Mouse (Mus musculus): Measurements from ENCODE around the gene Gm20388. TPM values are rescaled to one million over a fixed set of nuclear protein-coding genes. Genes with fewer than 3 reads are reported as not detected.

Gene Gm20388
- total RNA-seq, 2 experiments from 2014 or later: 10.3 to 10.6 TPM

DNA sequence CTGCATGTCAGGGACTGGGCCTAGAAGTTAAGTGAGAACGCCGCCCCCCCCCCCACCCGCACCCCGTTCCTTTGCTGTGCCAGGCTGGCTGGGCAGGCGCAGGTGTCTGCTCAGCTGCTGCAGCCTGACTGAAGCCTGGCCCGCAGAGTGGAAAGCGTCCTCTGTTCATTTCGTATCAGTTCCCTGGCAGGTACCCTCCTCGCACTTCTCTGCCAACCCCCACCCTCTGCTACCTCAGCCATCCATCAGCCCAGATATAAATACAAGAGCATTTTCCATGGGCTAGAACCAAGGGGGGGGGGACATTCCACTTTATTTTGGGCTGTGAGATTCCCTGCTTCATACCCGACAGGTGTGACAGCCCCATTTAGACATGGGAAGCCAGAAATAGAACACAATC is 2541.5 kb downstream of the Gm20388 start:
- no peak for DNase-seq (ENCODE audit: low spot score in 2 of 2)
- intact Hi-C loops (cut with DNase I): no loop called here

DNA sequence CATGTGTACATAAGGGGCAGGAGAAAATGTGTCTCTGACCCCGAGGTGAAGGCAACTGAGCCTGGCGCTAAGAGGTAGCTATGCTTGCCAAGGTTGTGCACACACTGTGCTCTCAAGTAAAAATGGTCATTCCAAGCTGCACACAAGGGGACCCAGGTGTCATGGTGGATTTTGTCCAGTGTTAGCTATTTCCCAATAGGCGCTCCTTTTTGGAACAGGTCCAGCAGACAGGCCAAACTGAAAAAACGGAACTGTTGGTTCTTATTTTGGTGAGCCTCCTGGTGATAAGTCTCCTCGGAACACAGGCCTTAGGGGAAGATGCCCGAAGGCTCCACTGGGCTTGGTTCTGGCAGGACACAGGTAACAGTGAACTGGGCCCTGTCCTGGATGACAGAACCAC is 2543.8 kb downstream of the Gm20388 start:
- no peak for DNase-seq (ENCODE audit: low spot score in 2 of 2)
- intact Hi-C loops (cut with DNase I): no loop called here

DNA sequence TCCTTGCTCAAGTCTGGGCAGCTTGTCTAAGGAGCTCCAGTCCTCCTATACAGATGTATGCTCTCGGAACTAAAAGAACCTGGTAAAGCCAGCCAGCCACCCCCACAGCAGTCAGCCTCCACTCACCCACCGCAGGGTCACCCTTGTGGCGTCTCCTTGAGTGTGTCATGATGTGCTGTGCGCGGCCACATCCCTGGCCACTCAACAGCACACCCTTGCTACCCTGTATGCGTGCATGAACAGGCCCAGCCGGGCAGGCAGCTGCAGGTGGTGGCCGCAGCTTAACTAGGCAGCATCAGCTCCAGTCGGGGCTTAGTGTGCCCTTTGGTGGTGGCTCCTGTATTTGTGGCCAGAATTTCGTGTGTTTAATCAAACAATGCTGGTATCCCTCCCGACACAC is 2546.5 kb downstream of the Gm20388 start:
- intact Hi-C loops (cut with DNase I): no loop called here
- DNase-seq (ENCODE audit: low spot score in 2 of 2): no peak

DNA sequence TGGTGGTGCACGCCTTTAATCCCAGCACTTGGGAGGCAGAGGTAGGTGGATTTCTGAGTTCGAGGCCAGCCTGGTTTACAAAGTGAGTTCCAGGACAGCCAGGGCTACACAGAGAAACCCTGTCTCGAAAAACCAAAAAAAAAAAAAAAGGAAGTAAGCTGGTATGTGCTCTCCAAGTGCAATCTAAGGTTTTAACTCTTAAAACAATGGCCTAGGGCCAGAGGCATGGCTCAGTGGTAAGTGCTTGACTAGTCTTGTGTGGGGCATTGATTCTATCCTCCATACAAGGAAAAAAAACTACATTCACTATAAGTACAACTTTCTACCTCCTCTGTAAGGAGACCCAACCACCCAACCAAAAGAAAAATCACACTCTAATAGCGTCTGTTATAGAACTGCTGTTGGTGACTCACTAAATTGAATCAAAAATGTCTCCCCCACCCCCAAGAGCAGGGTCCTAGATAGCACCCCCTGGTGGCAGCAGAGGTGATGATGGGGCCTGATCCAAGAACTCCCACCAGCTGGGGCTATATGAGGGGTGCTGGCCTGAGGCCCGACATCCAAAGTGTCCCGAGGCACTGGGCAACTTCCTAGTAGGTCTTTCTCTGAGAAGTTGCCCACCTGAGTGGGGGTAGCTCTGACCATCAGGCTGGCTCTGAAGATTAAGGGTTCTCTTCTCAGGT is 2548.7 kb downstream of the Gm20388 start:
- intact Hi-C loops (cut with DNase I): no loop called here
- DNase-seq (ENCODE audit: low spot score in 2 of 2): no peak

DNA sequence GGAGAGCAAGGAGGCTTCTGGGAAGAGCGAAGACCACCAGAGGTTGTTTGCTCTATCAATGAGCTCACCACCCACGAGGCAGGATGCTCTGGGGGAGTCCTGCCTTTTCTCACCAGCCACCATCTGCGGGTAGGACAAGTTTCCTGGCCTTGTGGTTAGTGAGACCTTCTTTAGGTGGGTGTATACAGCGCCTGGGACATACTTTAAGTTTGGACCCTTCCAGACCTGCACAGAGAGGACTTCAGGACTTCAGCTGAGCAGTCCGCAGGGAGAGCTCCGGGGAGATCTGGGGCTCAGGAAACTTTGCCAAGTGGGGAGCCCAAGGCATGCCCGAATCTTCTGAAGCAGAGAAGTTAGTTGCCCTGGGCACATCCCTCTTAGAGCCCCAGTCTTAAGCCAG is 2549.3 kb downstream of the Gm20388 start:
- DNase-seq (ENCODE audit: low spot score in 2 of 2): no peak
- intact Hi-C loops (cut with DNase I): no loop called here

DNA sequence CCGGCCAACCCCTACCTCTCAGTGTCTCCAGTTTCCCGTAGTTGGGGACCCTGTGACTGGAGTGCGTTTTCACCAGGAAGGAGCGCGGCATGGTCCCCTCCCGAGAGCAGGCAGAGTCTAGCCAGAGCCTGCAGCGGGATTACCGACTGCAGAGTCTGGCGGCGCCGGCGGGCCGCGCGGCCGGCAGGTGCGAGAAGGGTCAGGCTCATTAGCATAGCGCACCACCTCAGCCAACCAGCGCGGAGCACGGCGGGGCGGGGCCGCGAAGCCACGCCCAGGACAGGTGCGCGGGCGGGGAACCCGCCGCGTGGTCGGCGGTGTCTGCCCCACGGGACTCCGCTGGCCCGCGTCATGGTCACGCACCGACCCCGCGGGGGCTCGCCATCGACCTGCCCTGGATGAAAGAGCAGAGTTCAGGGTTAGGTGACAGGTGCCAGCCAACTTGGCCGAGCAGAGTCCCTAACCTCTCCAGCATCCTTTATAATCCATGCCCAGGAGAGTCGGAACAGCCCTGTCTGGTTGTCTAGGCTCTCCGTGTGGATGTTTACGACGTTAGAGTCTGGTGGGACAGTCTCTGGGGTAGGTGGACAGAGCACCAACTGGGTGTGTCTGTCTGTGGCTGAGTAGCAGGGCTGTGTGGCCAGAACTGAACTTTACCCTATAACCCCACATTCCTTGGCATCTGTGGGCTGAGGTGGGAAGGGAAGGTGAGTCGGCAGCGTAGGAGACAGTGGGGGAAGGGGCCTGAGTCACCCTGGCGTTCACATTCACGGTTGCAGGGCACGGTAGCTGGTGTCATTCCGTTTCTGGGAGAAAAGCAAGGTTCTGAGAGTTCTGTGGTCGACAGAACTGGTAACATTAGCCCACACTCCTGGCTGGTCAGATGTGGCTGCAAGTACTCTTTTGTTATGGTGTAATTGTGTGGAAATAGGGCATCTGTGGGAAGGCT is 2550.2 kb downstream of the Gm20388 start, which contains the start of gene Snai3:
Snai3 (minus strand) TSS at position 210 of the 949 bp plus-strand sequence.
- intact Hi-C loops (cut with DNase I): no loop called here
- DNase-seq (ENCODE audit: low spot score in 2 of 2): peak; percentile 39 to 40

DNA sequence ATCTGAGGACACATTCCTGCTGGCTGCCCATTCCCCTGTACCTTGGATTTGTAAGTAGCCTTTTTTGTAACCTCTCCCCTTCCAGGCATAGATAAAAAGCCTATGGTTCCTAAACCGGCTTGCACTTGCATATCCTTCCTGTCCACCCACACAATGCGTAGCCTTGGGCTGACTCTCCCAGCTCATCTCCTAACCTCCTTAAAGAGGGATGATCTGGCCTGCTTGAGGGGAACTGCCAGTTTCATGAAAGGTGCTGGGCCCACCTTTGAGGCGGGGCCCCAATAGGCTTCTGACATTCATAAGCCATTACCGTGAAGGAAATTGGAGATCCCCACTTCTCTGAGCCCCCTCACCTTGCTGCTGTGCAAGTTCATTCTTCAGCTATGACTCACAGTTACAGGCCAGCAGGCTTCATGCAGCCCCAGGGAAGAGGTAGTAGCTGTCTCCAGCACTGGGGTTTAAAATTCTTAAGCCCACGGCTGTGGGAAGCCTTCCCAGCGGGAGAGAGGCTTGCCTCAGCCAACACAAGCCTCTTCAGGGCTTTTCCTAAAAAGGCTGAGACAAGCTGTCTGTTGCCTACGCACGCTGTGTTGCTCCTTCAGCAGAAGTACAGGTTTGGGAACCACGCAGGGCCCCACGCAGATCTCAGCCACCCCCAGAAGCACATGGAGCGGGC is 2551.0 kb downstream of the Gm20388 start:
- intact Hi-C loops (cut with DNase I): no loop called here
- peak; percentile 81 to 84 for DNase-seq (ENCODE audit: low spot score in 2 of 2)

DNA sequence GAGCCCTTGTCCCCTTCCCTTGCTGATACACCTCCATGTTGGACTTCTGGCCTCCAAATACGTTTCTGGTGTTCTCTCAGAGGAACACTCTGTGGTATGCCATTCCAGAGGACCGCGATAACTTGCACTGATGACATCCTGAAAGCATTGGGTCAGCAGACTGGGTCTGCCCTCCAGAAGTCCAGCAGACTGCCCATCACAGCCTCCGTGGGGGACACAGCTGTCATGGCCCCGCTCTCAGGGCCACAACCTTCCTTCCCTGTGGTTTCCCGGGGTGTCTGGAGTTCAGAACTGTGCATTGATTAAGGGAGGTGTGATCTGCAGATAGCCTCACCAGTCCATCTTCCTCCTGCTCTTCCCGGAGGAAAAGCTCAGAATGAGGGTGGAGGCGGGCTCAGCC is 2551.9 kb downstream of the Gm20388 start:
- intact Hi-C loops (cut with DNase I): no loop called here
- DNase-seq (ENCODE audit: low spot score in 2 of 2): no peak

DNA sequence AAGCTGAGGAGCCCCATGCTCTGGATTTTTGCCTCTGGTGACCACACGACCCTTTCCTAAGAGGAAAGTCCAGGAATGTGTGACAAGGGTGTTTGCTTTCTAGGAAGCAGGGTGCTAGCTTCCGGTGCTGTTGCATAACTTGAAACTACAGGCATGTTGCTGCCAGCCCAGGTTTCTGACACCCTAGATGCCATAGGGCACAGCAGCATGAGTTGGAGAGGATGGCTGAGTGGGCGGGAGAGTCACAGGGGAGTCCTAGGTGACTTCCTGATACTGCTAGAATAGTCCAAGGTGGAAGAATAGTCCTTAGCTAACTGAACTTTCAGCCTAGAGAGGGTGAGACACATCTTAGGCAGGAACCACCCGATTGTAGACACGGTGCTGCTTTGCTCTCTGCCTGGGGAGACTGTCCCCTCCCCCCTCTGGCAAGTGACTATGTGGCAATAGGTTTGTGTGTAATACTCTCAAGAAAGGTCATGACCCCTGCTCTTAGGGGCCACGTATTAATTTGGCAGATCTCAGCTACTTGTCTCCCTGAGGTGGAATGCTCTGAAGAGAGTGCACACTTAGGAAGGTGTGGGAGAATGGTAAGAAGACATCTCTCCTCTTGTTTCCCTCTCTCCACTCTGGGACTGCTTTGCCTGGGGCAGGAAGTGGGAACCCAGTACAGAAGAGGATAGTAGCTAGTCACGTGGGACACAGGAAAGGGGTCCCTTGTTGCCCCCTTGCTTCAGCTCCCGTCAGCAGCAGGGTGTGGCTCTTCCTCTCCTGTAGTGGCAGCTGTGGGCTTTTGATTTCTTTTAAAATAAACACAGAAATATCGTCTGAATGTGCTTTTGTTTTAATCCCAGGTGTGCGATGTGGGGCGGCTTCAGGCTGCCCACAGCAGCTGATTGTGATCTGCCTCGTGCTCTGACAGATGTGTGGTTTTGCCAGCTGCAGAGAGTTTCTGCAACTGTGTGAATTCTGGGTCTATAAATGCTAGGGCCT is 2553.3 kb downstream of the Gm20388 start:
- DNase-seq (ENCODE audit: low spot score in 2 of 2): no peak
- intact Hi-C loops (cut with DNase I): no loop called here

DNA sequence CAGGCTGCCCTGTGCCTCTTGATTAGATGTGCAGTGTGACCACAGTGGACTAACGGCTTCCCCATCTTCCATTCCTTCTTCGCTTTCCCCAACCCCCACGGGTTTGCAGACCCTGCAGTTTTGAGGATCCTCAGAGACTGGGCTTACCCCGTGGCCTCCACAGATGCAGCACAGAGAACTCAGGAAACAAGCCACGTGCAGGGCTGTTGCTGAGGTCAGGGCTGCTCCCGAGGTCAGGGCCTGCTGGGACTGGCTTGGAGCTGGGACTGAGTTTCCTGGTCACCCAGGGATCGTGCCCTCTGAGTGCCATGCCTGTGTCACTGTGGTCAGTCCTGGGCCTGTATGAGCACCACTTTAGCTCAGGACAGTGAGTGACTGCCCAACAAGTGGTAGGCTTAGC is 2554.3 kb downstream of the Gm20388 start:
- DNase-seq (ENCODE audit: low spot score in 2 of 2): no peak

DNA sequence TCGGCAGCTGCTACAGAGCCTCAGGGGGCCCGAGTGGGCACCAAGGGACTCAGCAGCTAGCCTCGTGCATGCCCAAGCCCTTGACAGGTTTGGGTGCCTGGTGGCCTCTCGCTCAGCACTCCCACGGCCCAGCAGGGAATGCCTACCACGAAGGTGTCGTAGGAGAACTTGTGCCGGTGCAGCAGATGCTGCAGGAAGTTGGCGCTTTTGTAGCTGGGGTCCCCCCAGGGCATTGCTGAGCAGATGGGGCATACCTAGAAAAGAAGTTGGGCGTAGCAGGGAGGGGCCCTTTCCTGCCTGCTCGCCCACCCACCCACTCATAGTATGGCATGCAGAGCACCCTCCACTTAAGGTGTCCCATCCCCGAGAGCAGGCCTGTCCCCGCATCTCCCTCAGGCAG is 2557.2 kb downstream of the Gm20388 start:
- intact Hi-C loops (cut with DNase I): no loop called here
- no peak for DNase-seq (ENCODE audit: low spot score in 2 of 2)

More for the DNA sequence above, 2554.3 kb downstream of the Gm20388 start:
- intact Hi-C loops (cut with DNase I): no loop called here

DNA sequence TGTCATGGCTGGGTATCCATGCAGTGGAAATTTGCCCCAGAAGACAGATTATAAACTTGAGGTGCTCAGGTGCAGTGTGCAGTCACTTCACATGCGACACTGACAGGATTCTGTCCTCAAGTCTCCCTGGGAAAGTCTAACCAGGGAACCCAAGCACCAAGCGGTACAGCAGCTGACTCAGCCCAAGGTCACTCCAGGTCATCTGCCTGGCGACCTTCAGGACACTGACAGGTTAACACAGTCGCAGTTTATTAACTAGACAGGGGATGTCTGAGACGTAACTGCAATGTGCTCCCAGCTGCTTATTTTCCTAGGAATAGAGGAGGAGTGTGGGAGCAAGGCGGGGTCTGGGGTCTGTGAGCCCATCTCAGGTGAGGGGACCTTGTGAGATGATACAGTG is 2558.8 kb downstream of the Gm20388 start:
- DNase-seq (ENCODE audit: low spot score in 2 of 2): no peak

DNA sequence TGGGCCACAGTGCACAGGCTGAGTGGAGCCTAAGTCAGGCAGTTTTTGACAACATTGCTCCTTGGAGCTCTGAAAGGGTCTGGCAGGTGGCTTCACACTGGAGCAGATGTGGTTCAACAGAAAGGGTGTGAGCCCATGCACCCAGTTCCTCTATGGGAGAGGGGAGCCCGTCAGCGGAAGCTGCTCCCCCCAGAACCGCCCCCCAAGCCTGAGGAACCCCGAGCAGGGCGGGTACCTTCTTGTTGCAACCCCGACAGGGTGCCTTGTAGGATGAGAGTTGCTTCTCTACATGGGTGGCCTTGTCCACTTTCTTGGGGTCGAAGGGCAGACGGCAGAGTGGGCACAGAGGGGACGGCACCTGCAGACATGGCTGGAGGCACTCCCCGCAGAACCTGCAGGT is 2559.3 kb downstream of the Gm20388 start:
- intact Hi-C loops (cut with DNase I): no loop called here
- DNase-seq (ENCODE audit: low spot score in 2 of 2): no peak

More for the DNA sequence above, 2558.8 kb downstream of the Gm20388 start:
- intact Hi-C loops (cut with DNase I): no loop called here

DNA sequence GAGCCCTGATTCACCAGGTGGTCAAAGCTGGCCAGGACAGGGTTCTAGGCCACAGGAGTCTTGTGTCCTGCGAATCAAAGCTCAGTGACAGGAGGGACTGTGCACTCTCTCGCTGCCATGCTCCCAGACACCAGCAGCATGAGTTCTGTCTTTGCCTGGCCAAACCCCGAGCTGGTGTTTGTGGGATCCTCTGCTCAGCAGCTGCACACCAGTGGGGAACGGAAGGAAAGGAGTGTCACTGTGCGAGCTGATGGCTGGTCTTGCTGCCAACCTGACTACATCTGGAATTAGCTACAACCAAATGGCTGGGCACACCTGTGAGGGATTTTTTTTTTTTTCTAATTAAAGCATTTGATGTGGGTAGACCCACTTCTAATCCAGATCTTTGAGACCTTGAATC is 2560.1 kb downstream of the Gm20388 start:
- intact Hi-C loops (cut with DNase I): no loop called here
- DNase-seq (ENCODE audit: low spot score in 2 of 2): no peak

DNA sequence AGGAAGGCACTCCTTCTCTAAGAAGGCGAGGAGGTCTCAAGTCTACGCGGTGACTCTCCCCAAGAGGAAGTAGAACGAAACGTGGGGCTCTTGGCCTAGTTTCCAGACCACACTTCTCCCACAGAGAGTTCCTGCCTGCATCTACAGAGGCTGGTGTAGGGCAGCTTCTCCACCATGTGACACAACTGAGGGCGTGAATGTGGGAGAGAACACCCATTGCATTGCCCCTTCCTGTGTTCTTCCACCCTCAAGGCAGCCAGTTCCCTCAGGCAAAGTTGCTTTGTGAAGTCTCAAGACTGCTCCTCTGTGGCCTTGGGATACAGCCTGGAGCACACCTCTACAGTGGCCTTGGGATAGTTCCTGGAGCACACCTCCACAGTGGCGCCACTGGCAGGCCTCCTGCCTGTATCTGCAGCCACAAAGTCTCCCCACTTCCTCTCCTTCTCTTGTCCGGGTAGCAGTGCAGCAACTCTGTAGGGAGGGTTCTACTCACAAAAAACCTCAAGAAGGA is 2563.3 kb downstream of the Gm20388 start:
- intact Hi-C loops (cut with DNase I): loop anchor here (1.0 kb wide), 1 partner anchor 30 kb away; no protein-coding TSS in a partner anchor
- DNase-seq (ENCODE audit: low spot score in 2 of 2): no peak

DNA sequence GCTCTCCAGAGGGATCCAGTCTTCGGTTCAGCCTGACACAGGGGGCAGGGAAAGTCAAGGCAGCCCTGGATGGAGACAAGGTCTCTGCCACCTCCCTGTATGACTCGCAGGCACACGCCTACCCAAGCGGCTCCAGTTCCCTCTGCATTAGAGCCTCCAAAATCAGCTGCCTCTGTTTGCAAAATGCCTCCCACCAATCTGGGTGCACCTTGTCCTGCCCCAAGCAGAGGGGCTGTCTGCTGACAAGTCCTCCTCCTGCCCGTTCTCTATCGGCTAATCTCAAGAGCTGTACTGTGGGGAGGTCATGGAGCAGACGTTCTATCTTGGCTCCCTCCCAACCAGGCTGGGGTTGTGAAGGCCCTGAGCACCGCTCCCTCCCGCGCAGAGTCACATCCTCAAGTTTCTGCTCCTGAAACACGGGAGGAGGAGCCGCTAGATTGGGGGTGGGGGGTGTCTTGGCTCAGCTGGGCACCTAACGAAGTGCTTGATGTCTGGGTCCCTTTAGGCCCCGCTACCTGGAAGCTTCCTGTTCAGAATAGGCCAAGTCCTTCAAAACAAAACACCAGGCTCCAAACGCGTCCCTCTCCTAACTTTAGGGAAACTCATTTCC is 2564.4 kb downstream of the Gm20388 start:
- intact Hi-C loops (cut with DNase I): loop anchor here (1.0 kb wide), 1 partner anchor 31 kb away; no protein-coding TSS in a partner anchor
- peak; percentile 51 to 52 for DNase-seq (ENCODE audit: low spot score in 2 of 2)

DNA sequence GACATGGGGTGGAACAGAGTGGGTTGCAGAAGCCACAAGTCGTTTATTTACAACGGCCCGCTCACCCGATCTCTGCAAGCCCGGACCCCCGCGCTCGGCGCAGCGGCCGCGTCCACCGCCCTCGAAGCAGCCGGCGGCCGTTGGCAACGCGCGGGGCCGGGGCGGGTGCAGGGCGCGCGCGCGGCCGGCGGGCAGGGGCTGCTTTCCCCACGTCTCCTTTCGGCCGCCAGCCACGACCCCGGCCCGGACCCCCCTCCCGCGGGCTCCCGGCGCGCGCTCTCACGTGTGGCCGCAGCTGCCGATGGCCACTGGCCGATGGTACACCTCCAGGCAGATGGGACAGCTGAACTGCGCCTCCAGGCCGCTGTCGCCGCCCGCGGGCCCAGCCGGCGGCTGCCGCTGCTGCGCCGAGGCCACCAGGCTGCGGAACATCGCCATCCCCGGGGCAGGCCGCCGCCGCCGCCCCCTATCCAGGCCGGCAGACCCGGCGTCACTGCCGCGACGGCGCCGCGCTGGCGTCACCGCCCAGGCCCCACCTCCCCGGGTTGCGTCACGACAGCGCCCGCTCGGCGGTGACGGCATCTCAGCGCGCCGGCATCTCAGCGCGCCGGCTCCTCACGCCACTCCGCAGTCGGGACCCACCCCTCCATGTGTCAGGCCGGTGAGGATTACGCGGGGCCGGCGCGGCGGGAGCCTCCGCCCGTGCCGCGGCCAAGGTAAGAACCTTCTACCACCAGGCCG is 2565.1 kb downstream of the Gm20388 start, which contains the start of the genes Rnf166 and Ctu2:
Rnf166 (minus strand) TSS at position 485 of the 741 bp plus-strand sequence.
Ctu2 (plus strand) TSS at position 564 of the 741 bp plus-strand sequence.
- intact Hi-C loops (cut with DNase I): loop anchor here (2.0 kb wide), 1 partner anchor 99 kb away; the partner anchor contains the start of gene Zc3h18

More for the DNA sequence above, 2565.1 kb downstream of the Gm20388 start, which contains the start of the genes Rnf166 and Ctu2:
- peak; percentile 91 to 96 for DNase-seq (ENCODE audit: low spot score in 2 of 2)
